Mouse (Mus musculus) retina, postnatal 1 day (tissue): ENCODE measurements around the gene Gltpd2.
"Not testable (repeated sequence)": the region's sequence is repeated elsewhere in the genome, so short reads cannot be mapped to it uniquely, and the experiment has no call there.

Experiments
- DNase-seq: peaks from one replicate; pipeline ENCODE4 v3.0.0-alpha.2; 2012

The Gltpd2 gene

DNA sequence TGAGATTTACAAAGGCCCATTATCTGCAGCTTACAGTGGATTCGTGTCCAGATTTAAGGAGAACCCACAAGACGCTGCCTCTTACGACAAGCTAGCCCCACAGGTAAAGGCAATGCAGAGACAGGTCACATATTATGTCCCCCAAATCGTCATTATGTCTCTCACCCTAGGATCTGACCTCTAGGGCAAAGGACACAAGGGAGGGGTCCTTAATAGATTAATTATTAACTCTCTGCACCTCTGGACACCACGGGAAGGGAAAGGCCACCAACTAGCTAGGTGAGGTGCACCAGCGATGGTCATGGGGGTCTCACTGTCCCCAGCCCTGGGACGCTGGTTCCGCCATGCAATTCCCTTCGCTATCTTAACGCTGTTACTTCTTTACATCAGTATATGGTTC lies at the start of gene Gltpd2:
TSS of gene Gltpd2 (plus strand) at position 274 of the 400 bp plus-strand sequence.
- DNase-seq = no peak

DNA sequence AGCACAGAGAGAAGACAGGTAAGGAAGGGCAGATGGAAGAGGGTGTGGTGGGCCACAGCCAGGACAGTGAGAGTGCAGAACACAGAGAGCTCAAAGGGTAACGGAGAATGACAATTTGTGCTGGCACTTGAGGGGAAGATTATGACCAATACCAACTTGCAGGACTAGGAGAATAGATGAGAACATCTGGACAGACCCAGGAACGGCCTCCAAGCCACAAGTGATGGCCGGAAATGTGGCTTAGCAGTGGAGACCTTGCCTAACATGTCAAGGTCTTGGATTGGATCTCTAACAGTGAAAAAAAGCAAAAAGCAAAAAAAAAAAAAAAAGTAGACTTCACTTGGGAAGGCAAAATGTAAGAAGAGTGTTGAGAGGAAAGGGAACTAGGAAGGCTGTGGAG lies 49.2 kb upstream of the Gltpd2 start:
- no peak for DNase-seq

DNA sequence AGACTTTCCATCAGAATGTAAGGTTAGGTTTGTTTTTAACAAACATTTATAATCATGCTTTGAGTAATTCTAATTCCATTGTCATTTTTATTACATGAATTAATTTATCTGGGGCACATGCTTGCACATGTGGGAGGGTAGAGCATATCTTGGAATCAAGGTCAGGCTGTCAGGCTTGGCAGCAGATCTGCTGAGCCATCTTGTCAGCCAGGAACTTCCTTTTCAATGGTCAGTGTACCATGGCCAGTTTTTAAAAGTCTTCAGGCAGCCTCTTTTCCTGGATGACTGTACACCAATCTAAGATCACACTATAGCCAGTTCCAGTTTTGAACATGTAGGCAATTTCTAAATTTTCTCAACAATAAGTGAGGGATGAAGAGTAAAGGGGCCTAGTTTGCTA lies 46.3 kb upstream of the Gltpd2 start:
- no peak for DNase-seq

DNA sequence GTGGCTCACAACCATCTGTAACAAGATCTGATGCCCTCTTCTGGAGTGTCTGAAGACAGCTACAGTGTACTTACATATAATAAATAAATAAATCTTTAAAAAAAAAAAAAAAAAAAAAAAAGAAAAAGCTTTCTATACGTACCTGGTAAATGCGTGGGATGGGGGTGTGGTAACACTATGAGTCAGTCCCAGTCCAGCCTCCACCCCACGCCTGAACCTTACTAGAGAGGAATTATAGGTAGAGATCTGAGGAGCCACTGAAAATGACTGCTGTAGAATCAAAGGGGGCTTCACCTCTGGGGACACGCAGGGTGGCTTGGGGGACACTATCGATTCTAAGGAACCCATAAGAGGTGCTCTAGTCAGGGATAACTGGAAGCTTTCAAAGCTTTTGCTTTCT lies 45.7 kb upstream of the Gltpd2 start:
- not testable (repeated sequence) for DNase-seq

DNA sequence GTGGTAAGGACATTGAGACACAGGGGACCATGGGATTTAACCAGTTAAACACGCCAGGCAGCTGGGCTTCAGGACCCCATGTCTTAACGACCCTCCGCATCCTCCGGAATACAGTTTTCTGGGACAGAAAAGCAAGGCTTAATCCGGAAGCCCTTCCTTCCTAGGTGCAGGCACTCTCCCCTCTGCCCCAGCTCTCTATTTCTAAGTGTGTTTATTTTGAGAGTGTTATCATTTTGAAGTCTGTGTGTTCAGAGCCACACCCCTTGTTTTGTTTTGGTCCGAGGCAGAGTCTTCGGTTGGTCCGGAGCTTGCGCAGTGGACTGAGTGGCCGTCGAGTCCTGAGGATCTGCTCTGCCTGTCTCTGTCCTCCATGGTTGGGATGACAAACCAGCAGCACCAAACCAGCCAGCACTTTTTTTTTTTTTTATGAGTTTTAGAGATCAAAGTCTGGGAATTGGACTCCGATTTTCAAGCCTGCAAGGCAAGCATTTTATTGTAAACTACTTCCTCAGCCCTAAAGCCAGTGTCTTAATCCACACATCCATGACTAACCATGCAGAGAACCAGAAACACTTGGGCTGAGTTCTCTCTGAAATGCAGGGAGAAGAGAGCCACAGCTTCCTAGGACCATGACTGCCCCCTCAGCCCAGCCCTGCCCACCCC lies 44.0 kb upstream of the Gltpd2 start:
- DNase-seq = no peak

DNA sequence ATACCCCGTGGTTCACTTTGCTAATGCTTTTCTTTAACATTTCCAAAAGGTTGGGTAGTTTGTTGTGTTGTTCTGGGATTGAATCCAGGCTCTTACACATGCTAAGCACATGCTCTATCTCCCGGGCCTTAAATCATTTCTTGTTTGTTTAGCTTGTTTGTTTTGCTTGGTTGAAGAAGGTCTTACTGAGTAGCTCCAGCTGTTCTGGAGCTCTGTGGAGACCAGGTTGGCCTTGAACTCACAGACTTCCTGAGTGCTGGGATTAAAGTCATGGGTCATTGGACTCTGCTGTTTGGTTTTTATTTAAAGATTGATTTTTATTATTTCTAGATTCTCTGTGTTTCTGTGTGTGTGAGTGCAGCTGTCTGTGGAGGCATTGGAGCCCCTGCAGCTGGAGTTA lies 33.5 kb upstream of the Gltpd2 start:
- DNase-seq = no peak

DNA sequence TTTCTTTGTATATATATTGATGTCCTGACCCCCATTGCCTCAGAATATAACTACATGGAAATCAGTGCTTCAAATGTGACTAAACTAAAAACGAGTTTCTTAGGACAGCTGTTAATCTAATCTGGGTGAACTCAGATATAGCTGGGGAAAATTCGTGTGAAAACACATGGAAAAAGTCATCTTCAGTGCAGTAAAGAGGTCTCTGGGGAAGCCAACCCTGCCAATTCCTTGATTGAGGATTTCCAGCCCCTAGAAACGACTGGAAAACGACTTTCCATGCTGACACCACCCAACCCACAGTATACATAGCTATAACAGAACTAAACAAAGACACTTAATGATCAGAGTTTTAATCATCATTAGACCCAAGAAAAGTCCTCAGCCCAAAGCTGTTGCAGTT lies 31.2 kb upstream of the Gltpd2 start:
- no peak for DNase-seq

DNA sequence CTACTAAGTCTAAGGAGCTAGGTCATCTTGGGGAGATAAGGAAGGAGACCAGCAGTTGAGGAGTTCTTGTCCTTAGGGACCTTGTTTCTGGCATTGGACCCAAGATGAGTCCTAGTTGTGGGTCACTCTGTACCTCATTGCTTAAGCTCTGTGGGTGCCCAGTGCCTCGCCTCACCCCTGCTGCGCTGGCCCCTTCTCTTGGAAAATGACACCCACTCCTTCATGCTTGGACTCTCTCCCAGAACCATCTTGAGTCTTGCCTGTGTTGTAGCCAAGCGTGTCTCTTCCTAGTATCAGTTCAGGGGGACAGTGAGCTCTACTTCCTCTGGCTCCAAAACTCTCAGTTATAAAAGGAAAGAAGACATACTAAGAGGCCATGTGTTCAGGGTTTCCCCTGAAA lies 29.9 kb upstream of the Gltpd2 start:
- DNase-seq = no peak

DNA sequence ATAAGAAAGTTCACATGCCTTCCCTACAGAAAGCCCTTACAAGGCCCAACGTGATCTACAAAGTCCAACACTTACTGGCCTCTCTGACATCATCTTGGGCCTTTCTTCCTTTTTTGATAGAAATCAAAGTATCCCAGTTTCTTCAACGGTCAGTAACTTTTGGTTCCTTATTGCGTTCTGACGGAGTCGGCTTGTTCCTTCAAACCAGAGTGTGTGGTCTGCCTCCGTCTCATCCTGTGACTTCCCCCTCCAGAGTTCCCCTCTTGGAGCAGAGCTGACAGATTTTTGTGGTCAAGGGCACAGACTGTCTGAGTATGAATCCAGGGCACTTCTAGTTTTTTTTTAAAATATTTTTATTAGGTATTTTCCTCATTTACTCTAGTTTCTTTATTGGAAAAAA lies 29.3 kb upstream of the Gltpd2 start:
- DNase-seq = no peak

DNA sequence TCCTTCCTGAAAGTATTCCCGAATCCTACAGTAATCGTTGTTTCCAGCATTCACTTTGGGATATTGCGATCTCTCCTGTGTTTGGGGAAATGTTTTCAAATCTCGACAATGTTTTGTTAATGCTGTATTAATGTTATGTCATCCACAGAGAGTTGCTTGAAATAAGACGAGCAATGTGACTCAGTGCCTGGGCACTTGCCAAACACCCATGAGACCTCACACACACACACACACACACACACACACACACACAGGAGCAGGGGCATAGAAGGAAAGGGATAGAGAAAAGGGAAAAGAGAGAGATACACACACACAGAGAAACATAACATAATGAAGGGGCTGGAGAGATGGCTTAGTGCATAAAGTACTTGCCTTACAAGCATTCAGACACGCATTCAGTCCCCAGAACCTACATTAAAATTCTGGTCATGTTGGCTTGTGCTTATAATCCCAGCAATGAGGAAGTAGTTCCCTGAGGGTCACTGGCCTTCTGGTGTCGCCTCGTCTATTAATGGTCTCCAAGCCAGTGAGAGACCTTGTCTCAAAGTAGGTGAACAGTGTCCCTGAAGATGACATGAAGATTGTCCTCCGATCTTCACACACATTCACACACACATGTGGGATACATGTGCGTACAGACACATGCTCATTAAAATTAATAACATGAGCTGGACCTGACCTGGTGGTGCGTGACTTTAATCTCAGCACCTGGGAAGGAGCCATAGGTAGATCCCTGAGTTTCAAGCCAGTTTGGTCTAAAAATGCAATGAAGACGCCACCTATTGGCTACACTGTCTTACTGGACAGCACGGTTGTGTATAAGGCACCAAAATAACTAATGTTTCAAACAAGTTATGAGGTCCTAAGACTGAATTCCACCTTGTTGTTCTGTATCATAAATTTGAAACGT lies 19.2 kb upstream of the Gltpd2 start:
- DNase-seq = no peak

DNA sequence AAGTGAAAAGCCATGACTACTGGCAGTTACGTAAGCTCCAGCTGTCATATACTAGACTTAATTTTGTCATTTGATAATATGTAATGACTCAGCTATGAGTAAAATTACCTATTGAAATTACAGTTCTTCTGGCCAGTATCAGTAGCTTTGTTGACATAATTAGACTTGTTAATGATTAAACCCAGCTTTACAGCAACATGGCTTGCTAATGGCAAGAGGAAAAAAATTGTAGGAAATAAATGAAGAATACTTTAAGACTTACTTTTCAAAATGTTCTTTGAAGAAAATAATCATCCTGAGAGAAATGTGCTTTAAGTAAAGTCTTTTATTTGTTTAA lies 18.6 kb upstream of the Gltpd2 start:
- DNase-seq = no peak

DNA sequence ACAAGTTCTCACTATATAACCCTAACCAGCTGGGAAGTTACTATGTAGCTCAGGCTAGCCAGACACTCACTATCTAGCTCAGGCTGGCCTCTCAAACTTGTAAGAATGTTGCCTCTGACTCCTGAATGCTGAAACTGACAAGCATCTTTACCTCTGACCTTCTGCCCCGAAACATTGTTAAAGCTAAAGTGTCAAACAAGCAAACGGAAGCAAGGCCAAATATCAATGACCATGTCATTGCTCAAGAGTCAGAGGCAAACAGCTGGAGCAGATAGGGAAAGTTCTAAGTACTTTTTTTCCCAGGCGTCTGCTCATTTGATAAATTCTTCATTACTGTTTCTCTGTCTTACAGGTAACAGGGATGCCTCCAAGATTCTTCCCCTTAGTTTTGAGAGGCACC lies 17.0 kb upstream of the Gltpd2 start:
- no peak for DNase-seq

DNA sequence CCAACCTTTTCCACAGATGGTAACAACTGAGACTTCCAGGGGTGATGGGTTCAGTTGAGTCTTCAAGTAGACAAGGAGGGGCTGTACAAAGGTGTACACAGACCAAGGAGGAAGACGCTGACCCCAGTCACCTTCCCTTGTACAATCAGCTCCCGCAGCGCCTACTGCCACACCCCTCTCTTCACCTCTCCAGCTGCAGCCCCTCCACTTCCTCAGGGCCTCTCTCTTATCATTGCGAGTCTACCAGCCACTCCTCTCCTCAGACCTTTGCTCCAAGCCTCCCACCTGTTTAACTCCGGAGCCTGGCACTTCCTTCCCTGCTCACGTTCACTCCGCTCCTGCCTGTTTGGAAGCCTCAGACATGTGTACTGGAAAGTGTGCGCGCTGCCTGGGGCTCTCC lies 14.0 kb upstream of the Gltpd2 start, which contains the start of gene Tm4sf5:
TSS of gene Tm4sf5 (plus strand) at position 275 of the 400 bp plus-strand sequence.
- DNase-seq = no peak

DNA sequence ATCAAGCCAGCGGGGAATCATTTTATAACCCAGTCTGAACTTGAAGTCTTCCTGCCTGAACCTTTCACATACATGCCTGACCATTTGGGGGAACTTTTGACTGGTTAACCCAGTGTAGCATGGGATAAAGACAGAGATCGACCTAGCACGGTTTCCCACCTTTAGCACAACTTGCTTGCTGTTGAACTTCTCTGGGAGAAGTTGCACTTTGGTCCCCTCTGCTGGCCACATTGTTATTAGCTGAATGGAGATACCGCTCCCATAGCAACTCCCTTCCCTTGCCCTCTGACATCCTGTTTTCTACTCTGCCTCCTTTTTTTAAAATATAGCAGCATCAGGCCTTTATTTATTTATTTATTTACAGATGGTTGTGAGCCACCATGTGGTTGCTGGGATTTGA lies 12.6 kb upstream of the Gltpd2 start:
- DNase-seq = peak; percentile 74

DNA sequence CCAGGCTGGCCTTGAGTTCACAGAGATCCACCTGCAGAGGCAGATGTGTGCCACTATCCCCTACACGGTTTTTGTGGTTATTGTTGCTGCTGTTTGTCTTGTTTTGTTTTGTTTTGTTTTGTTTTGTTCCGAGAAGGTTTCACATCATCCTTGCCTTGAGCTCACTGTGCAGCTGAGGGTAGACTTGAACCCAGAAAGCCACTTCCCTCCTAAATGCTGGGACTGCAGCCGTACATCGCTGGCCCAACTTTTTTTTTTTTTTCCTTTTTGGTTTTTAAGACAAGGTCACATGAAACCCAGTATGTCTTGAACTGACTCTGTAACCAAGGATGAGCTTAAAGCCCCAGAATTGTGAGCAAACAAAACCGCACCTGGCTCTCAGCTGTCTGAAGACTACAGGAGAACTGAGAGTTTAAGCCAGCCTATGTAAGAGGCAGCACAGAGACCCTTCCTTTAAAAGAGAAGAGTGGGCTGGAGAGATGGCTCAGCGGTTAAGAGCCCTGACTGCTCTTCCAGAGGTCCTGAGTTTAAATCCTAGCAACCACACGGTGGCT lies 12.0 kb upstream of the Gltpd2 start:
- DNase-seq = no peak

DNA sequence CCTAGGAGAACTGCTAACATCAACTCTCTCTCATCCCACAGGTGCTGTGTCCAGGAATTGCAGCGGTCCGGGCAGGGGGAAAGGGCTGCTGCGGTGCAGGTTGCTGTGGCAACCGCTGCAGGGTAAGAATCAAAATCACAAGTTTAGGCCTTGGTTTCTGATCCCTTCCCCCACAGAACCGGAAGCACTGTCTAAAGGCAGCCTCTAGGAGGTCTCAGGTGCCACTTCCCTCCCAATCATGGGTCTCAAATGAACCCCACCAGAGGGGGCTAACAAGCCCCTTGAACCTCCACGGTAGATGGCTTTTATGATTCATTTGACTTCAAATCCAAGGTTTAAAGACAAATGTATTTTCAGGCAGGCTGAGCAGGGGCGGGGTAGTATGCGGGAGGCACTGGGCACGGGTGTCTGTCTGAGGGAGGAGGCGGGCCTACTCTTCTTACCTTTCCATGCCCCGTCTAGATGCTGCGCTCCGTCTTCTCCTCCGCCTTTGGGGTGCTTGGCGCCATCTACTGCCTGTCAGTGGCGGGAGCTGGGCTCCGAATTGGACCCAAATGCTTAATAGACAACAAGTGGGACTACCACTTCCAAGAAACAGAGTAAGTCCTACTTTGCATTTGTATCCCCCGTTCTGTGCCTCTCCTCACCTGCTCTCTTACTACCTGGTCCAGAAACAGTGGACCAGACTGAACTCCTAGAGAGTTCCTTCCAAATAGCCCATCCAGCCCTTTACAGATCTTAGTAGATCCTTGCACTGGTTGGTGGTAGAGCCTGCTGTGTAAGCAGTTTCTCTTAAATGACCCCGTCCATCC lies 9.0 kb upstream of the Gltpd2 start:
- DNase-seq = peak; percentile 66

DNA sequence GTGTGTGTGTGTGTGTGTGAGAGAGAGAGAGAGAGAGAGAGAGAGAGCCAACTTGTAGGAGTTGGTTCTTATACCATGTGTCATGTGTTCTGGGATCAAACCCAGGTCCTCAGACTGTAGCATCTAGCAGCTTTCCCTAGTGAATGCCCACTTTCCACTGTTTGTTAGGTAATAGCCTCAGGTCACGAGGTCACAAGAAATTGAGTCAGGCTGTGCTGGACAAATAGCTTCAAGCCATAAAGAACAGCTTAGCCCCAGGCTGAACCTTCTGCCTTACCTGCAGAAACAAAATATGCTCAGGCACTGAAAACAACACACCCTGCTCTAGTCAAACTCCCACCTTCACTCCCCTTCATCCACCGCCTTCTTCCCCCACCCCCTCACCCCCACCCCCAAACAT lies 7.8 kb upstream of the Gltpd2 start:
- no peak for DNase-seq

DNA sequence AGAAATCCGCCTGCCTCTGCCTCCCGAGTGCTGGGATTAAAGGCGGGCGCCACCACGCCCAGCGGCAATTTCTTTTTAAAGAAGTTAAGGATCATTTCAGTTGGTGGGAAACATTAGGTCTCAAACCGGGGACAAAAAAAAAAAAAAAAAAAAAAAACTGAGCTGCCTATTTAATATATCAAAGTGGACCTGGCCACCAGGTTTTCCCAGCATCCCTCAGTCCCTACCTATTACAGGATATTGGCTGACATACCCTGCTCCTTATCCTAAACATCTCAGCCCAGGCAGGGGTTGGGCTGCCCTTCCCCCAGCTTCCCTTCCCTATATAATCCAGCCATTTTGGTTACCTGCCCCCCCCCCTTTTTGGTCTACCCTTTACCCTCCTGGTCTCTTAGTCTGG lies 7.2 kb upstream of the Gltpd2 start:
- DNase-seq = no peak

DNA sequence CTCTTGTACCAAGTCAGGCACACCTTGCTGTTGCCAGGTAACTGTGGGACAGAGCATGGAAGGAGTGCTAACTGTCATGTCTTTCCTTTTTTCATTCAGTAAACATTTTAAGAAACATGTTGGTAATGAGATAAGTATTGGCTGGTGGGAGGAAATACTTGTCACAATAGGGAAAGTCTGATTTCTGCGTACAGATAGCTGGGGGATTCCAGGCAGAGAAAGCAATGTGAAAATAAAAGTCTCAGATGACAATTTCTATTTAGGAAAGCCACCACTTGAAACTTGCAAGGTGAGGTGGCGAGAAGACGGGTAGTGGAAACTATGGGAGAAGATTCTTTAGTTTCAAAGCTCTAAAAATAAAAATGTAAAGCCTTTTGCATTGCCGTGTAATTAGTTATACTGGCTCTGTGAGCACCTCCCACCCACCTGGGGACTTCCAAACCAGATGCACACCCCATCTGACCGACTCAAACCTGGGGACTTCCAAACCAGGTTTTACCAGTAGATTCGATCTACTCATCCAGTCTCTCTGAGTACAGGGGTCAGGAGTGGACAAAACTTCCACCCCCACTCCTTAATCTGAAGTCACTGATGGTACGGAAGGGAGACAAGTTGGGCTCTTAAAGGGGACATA lies 6.2 kb upstream of the Gltpd2 start:
- DNase-seq = no peak

DNA sequence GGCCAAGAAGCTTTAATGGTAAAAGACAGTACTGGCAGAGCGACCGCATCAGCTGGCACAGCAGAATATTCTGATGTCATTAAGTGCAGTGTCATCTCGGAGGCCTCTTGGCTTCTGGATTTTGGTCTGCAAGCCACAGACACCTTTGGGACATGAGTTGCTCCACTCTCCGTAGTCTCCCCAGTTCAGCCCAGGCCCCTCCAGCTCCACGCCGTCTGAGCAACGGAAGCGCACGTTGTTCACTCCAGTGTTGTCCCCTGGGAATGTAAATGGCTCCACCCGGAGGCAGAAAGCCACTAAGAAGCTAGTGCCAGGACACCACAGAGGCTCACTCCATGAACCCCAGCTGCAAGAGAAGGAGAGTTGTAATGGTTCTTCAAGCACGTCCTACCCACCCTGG lies 5.5 kb upstream of the Gltpd2 start:
- peak; percentile 13 for DNase-seq

DNA sequence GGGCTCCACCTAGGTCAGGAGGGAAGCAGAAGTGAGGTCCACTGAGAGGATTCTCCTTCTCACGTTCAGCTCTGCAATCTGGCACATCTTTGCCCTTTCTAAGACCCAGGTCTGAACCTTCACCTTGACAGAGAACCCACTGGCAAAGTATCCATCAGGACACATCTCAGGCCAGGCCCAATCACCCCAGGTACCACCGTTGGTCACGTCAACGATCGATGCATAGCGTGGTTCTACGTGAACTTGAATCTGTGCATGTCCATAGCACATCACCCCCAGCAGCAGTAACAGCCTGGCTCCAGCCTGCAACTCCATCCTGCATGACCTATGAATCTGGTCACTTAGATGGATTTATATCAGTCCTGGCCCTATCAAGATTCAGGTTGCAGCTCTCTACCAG lies 4.7 kb upstream of the Gltpd2 start, which contains the start of gene Vmo1:
TSS of gene Vmo1 (minus strand) at position 329 of the 400 bp plus-strand sequence.
- DNase-seq = no peak

DNA sequence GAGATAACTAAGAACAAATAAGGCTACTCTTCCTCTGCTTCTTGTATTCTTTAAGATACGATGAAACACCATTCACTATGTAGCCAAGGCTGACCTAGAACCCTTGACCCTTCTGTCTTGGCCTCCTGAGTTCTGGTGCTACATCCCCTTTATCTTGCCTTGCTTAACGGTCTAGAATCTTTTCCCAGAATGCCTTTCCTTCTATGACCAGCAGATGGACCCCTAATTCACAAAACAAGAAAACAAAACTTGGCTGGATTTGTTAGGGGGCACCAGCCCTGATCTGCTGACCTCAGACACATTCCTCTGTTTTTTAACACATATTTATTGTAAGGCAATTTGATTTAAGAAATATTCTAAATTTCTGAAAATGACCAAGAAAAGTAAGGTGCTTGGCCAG lies 2.6 kb upstream of the Gltpd2 start:
- peak; percentile 84 for DNase-seq

DNA sequence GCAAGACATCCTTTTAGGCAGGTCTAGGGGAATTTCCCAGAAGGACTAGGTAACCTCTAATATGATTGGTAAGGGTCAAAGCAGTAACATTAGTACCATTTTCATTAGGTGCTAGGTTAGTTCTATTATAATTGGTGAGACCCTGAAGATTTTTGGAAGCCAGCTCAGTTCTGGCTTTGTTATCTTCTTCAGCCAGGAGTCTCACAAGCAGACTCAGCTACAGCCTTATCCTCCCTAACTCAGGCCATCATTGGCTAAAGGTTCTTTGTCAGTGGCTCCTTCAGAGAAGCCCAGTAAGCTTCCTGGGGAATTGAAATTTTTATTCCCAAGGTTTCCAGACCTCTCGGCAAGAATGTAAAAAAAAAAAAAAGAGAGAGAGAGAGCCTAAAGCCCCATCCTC lies 560 bp upstream of the Gltpd2 start:
- DNase-seq = no peak
